In genomic region chr2:164655858-164656257, GRCm38 (mm10) we compare ENCODE assay signal across 7 mouse cellular contexts. TPM values are rescaled to one million over a fixed set of nuclear protein-coding genes. Genes with fewer than 3 reads are reported as not detected.
A peak's percentile ranks its signal among the peaks of the same experiment; 100 is the strongest.
DNase-seq lines count a peak whose midpoint lies in the region; TF ChIP-seq lines count a peak whose summit lies in the region.

Wfdc10 (plus strand) TSS chr2:164656046.

- H3K27ac ChIP-seq in layer of hippocampus, adult 2 months: no peak within 1 kb of the TSS
- no peak within 1 kb of the TSS for H3K27ac ChIP-seq in spleen, adult 2 months (ENCODE audit: insufficient read depth, low read length)

- TF ChIP-seq POLR2A in brain, embryonic 14.5 days (IDR thresholded peaks at IDR 0.05; ENCODE audit: borderline replicate concordance, extremely low read depth, insufficient read depth, insufficient read length, poor library complexity, severe bottlenecking): no peak
- TF ChIP-seq POLR2A in lung, adult 2 months (IDR thresholded peaks at IDR 0.05; ENCODE audit: borderline replicate concordance, extremely low read depth, low read depth, low read length): no peak
- no peak for TF ChIP-seq POLR2A in spleen, adult 2 months (IDR thresholded peaks at IDR 0.05; ENCODE audit: low read depth, low read length)

- DNase-seq in layer of hippocampus, adult 2 months (ENCODE audit: low spot score in 2 of 2): peak in 1 of 2 experiments; percentile 30
- DNase-seq in layer of hippocampus, adult 8-10 months (ENCODE audit: low spot score in 2 of 2): no peak
- DNase-seq in NIH3T3 (ENCODE audit: low read depth): peak; percentile 31
- DNase-seq in brain, embryonic 14.5 days (ENCODE audit: low read depth): peak; percentile 43
- peak; percentile 30 to 42 for DNase-seq in gastrocnemius, postnatal 4 days (ENCODE audit: low spot score in 2 of 2)
- peak; percentile 39 for DNase-seq in lung, adult 2 months
- DNase-seq in spleen, adult 2 months (ENCODE audit: low read depth in 1 of 2, low spot score in 2 of 2): peak in 1 of 2 experiments; percentile 51

- H3K4me1 ChIP-seq in lung, adult 2 months (ENCODE audit: control insufficient read depth, insufficient read depth, low read length): no peaks in the 10 kb centered on the region
- no peaks in the 10 kb centered on the region for H3K4me1 ChIP-seq in spleen, adult 2 months (ENCODE audit: control insufficient read depth, insufficient read depth, insufficient read length)

- peak; percentile 89 for TF ChIP-seq CTCF in layer of hippocampus, adult 2 months (conservative IDR thresholded peaks at IDR 0.05)
- TF ChIP-seq CTCF in brain, embryonic 14.5 days (IDR thresholded peaks at IDR 0.05; ENCODE audit: borderline replicate concordance, extremely low read depth, insufficient read depth, insufficient read length): peak; percentile 94
- peak; percentile 76 for TF ChIP-seq CTCF in lung, adult 2 months (IDR thresholded peaks at IDR 0.05; ENCODE audit: insufficient read depth, low read length)
- TF ChIP-seq CTCF in spleen, adult 2 months (IDR thresholded peaks at IDR 0.05; ENCODE audit: extremely low read depth, insufficient read depth, insufficient read length, insufficient replicate concordance): peak; percentile 77; the same call in 1 of the 2 replicates

- no peaks in the 10 kb centered on the region for H3K36me3 ChIP-seq in spleen, adult 2 months (ENCODE audit: control insufficient read depth, insufficient read depth, low read length)

- no peaks in the 10 kb centered on the region for H3K27me3 ChIP-seq in spleen, adult 2 months (ENCODE audit: control insufficient read depth, insufficient read depth, low read length)

- H3K4me3 ChIP-seq in layer of hippocampus, adult 2 months: no peak within 1 kb of the TSS
- no peak within 1 kb of the TSS for H3K4me3 ChIP-seq in lung, adult 2 months (replicated peaks; ENCODE audit: extremely low read depth, low read depth, low read length)
- no peak within 1 kb of the TSS for H3K4me3 ChIP-seq in spleen, adult 2 months (ENCODE audit: extremely low read depth, insufficient read depth, insufficient read length)

- WGBS in lung, adult 2 months: 12% methylated on average over 11 of the region's 11 CpGs
- 19% methylated on average over 11 of the region's 11 CpGs for WGBS in spleen, adult 2 months

RNA-seq across cellular contexts. Expression of gene Wfdc10, which starts in this region (rescaled TPM):
- not detected for total RNA-seq in layer of hippocampus, adult 2 months (2021)
- total RNA-seq in layer of hippocampus, adult 8-10 months (2022): not detected
- not detected in 2 replicates for polyA plus RNA-seq in brain, embryonic 14.5 days (2012; rRNA removed)
- not detected for total RNA-seq in gastrocnemius, postnatal 4 days (2021)
- 7.9 and 10.9 TPM in 2 replicates for polyA plus RNA-seq in lung, adult 2 months (2012; rRNA removed)
- not detected in 2 replicates for polyA plus RNA-seq in spleen, adult 2 months (2012; rRNA removed)

Comparison
In these comparisons a context has a peak if more than half of its experiments do, and no peak if none do; other contexts are left out.
1. Peak in DNase-seq in brain, embryonic 14.5 days; RNA of the gene not detected or under 1 TPM.
2. Peak in DNase-seq in gastrocnemius, postnatal 4 days; RNA of the gene not detected or under 1 TPM.
3. DNase-seq: peak in NIH3T3 (single experiment) and lung, adult 2 months (single experiment); none in layer of hippocampus, adult 8-10 months (0 of 2).
4. Peak in every context shown above with its lines, with median percentiles within 50 percentile points of each other: CTCF ChIP-seq.